In genomic region chrX:169862848-169863247, GRCm38 (mm10) we compare ENCODE assay signal across 8 mouse cellular contexts.
DNase-seq lines count a peak whose midpoint lies in the region.

No protein-coding gene starts in this region.

- DNase-seq in adrenal gland, postnatal 10 days: peak; percentile 52
- DNase-seq in adrenal gland, postnatal 25 days: no peak
- DNase-seq in spleen, postnatal 36 days (ENCODE audit: low spot score in 2 of 2): peak; percentile 7 to 29
- no peak for DNase-seq in spleen, adult 12 weeks (ENCODE audit: low spot score)
- peak; percentile 81 for DNase-seq in kidney, adult 9 months
- peak; percentile 50 for DNase-seq in skeletal muscle tissue, adult 2 months (ENCODE audit: low read depth, low spot score)
- no peak for DNase-seq in cerebellum, adult 9-10 months
- DNase-seq in neural tube, embryonic 10.5 days (ENCODE audit: extremely low spot score, low spot score): no peak

Comparison
In these comparisons a context has a peak if more than half of its experiments do, and no peak if none do; other contexts are left out.
1. DNase-seq: peak in adrenal gland, postnatal 10 days (single experiment), spleen, postnatal 36 days (2 of 2), kidney, adult 9 months (single experiment) and skeletal muscle tissue, adult 2 months (single experiment); none in adrenal gland, postnatal 25 days (single experiment), spleen, adult 12 weeks (single experiment), cerebellum, adult 9-10 months (single experiment) and neural tube, embryonic 10.5 days (single experiment).